ENCODE assay signal across 25 mouse cellular contexts in genomic region chr16:50508673-50509528, GRCm38 (mm10).
DNase-seq lines count a peak whose midpoint lies in the region; ATAC-seq lines count a peak whose summit lies in the region.
"Had no signal": no experiment of that assay in that cellular context is flagged by ENCODE, and none has a peak within 500 bp of the region (broad histone marks: within the 10 kb centered on the region; RNA-seq: fewer than 3 reads in every experiment).

No protein-coding gene starts in this region.

- no peaks in the 10 kb centered on the region for H3K36me3 ChIP-seq in heart, embryonic 13.5 days
- no peaks in the 10 kb centered on the region for H3K36me3 ChIP-seq in intestine, embryonic 16.5 days (ENCODE audit: control insufficient read depth, insufficient read depth, low read length)
- H3K36me3 ChIP-seq: embryonic facial prominence, embryonic 13.5 days; embryonic facial prominence, embryonic 15.5 days; forebrain, embryonic 10.5 days; forebrain, embryonic 12.5 days had no signal

- ATAC-seq in heart, embryonic 13.5 days (ENCODE audit: extremely low read depth, insufficient number of reproducible peaks, low FRiP score, low TSS enrichment) = no peak
- ATAC-seq in intestine, embryonic 16.5 days = peak; percentile 94
- ATAC-seq in megakaryocyte progenitor cell, adult 5-6 weeks (replicated peaks; ENCODE audit: poor library complexity) = no peak
- no peak for ATAC-seq in megakaryocyte, adult 5-6 weeks (ENCODE audit: poor library complexity, severe bottlenecking)
- ATAC-seq: forebrain, embryonic 14.5 days; forebrain, embryonic 16.5 days had no signal

- H3K9ac ChIP-seq in heart, embryonic 13.5 days = no peak overlapping the region
- H3K9ac ChIP-seq in intestine, embryonic 16.5 days (ENCODE audit: low read depth, low read length) = no peak overlapping the region
- H3K9ac ChIP-seq: embryonic facial prominence, embryonic 13.5 days; embryonic facial prominence, embryonic 15.5 days; forebrain, embryonic 12.5 days had no signal

- no peaks in the 10 kb centered on the region for H3K27me3 ChIP-seq in heart, embryonic 13.5 days (replicated peaks)
- no peaks in the 10 kb centered on the region for H3K27me3 ChIP-seq in intestine, embryonic 16.5 days (replicated peaks; ENCODE audit: control insufficient read depth, insufficient read depth, low read length)
- H3K27me3 ChIP-seq: embryonic facial prominence, embryonic 13.5 days; embryonic facial prominence, embryonic 15.5 days; forebrain, embryonic 12.5 days had no signal

- DNase-seq in heart, adult 8-10 months (ENCODE audit: low spot score) = no peak
- peak; percentile 23 for DNase-seq in MN1 (ENCODE audit: low spot score)
- DNase-seq in yolk sac, embryonic 10.5 days (ENCODE audit: low spot score) = peak; percentile 67
- no peak for DNase-seq in testis, postnatal 10 days (ENCODE audit: low spot score)
- DNase-seq: adrenal gland, adult 2 months; adrenal gland, postnatal 10 days; adrenal gland, postnatal 25 days; cerebellum, adult 11 months; cerebellum, adult 18-20 months; cerebellum, adult 8-10 months; cerebellum, adult 9-11 months; cerebellum, postnatal 14 days; cerebellum, postnatal 36 days; embryo, embryonic 11 days had no signal

- 0 out of 2 replicates have a peak overlapping the region, but pooled peaks have one; percentile 4 for H3K4me2 ChIP-seq in heart, embryonic 13.5 days
- 0 out of 2 replicates have a peak overlapping the region, but pooled peaks have one; percentile 20 for H3K4me2 ChIP-seq in intestine, embryonic 16.5 days (ENCODE audit: low read depth, low read length)
- H3K4me2 ChIP-seq: embryonic facial prominence, embryonic 13.5 days; embryonic facial prominence, embryonic 15.5 days; forebrain, embryonic 12.5 days had no signal

- H3K4me1 ChIP-seq in heart, embryonic 13.5 days = no peaks in the 10 kb centered on the region
- 0 out of 2 replicates have a peak, but pooled peaks cover 3% of the 10 kb centered on the region for H3K4me1 ChIP-seq in intestine, embryonic 16.5 days (ENCODE audit: control insufficient read depth, insufficient read depth, low read length)
- H3K4me1 ChIP-seq: embryonic facial prominence, embryonic 13.5 days; embryonic facial prominence, embryonic 15.5 days; forebrain, embryonic 10.5 days had no signal

- no peaks in the 10 kb centered on the region for H3K9me3 ChIP-seq in heart, embryonic 13.5 days
- no peaks in the 10 kb centered on the region for H3K9me3 ChIP-seq in intestine, embryonic 16.5 days (ENCODE audit: control insufficient read depth, low read length)
- H3K9me3 ChIP-seq: embryonic facial prominence, embryonic 13.5 days; embryonic facial prominence, embryonic 15.5 days; forebrain, embryonic 10.5 days; forebrain, embryonic 12.5 days had no signal

- H3K4me3 ChIP-seq in heart, embryonic 13.5 days = no peak overlapping the region
- no peak overlapping the region for H3K4me3 ChIP-seq in intestine, embryonic 16.5 days (ENCODE audit: low read length)
- H3K4me3 ChIP-seq: embryonic facial prominence, embryonic 13.5 days; embryonic facial prominence, embryonic 15.5 days; erythroblast, embryonic 14.5 days; forebrain, embryonic 10.5 days; forebrain, embryonic 12.5 days had no signal

- WGBS in heart, embryonic 13.5 days = 67% methylated on average over 14 of the region's 14 CpGs
- WGBS in intestine, embryonic 16.5 days = 58% methylated on average over 14 of the region's 14 CpGs

- H3K27ac ChIP-seq in heart, embryonic 13.5 days (replicated peaks) = no peak overlapping the region
- H3K27ac ChIP-seq in intestine, embryonic 16.5 days (ENCODE audit: low read length) = peak overlapping the region; percentile 28; the same call in 1 of the 2 replicates
- H3K27ac ChIP-seq: embryonic facial prominence, embryonic 13.5 days; embryonic facial prominence, embryonic 15.5 days; forebrain, embryonic 10.5 days; forebrain, embryonic 12.5 days had no signal

Comparison
In these comparisons a context has a peak if more than half of its experiments do, and no peak if none do; other contexts are left out.
1. DNase-seq: peak in MN1 (single experiment) and yolk sac, embryonic 10.5 days (single experiment); none in heart, adult 8-10 months (single experiment) and testis, postnatal 10 days (single experiment).